Mouse (Mus musculus) lung, adult 2 months (tissue): Measurements from ENCODE around the gene Nubp1.

Experiments
- CTCF ChIP-seq: fragments of 200-500 bp; IDR thresholded peaks from 2 replicates; pipeline ENCODE4 v1.5.1; 2011; ENCODE audit warnings: mild to moderate bottlenecking, low read length, control low read depth; ENCODE audit not compliant: insufficient read depth
- POLR2A ChIP-seq: fragments of 200-500 bp; IDR thresholded peaks from 2 replicates; pipeline ENCODE4 v1.6.1; 2011; ENCODE audit warnings: low read depth, mild to moderate bottlenecking, control low read depth, low read length, borderline replicate concordance; ENCODE audit errors: extremely low read depth

DNA sequence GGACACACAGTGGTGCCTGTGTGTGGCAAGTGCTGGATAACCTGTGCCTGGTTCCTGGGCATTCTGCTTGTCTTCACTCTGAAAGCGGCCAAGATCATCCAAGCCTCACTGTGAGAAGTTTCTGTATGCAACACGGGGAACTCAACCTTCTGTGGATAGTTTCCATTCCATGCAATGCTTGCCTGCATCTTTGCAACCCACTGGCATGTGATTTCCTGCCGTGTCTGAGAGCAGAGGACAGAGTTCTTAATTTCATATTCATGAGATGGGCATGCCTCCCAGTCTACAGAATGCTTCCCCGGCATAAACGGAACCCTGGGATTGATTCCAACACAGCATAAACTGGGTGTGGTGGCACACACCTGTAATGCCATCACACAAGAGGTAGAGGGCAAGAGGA is 26.3 kb downstream of the Nubp1 start:
- TF ChIP-seq POLR2A (no peak), CTCF (no peak)
